Mouse (Mus musculus) hindbrain, embryonic 14.5 days (tissue): ENCODE results near the gene Pcid2. TPM values are rescaled to one million over a fixed set of nuclear protein-coding genes. Genes with fewer than 3 reads are reported as not detected.
"Not testable (repeated sequence)": the region's sequence is repeated elsewhere in the genome, so short reads cannot be mapped to it uniquely, and the experiment has no call there.

Experiments
- ATAC-seq: fragments of 200-750 bp; cut with Nextera tagmentation; 2 replicates; pipeline ENCODE4 v1.8.0; 2017; ENCODE audit warnings: moderate number of reproducible peaks, mild to moderate bottlenecking, moderate TSS enrichment, moderate library complexity; ENCODE audit not compliant: low FRiP score
- DNase-seq: peaks from one replicate; pipeline ENCODE4 v3.0.0-alpha.2; 2015; ENCODE audit warnings: low spot score
- H3K27ac ChIP-seq: fragments of 300-500 bp; sonication (generic); 2 replicates; pipeline ENCODE4 v1.5.1; 2014; ENCODE audit warnings: mild to moderate bottlenecking, moderate library complexity
- H3K27me3 ChIP-seq: fragments of 300-500 bp; sonication (generic); 2 replicates; pipeline ENCODE4 v1.6.1; 2014; ENCODE audit warnings: mild to moderate bottlenecking, low read length, mixed read lengths; ENCODE audit not compliant: control insufficient read depth, insufficient read depth
- H3K36me3 ChIP-seq: fragments of 300-500 bp; sonication (generic); replicated peaks from 2 replicates; pipeline ENCODE4 v1.6.1; 2014; ENCODE audit not compliant: control insufficient read depth, insufficient read depth
- H3K4me1 ChIP-seq: fragments of 300-500 bp; sonication (generic); replicated peaks from 2 replicates; pipeline ENCODE4 v1.6.1; 2014; ENCODE audit warnings: antibody characterized with exemption, low read length, mixed read lengths; ENCODE audit not compliant: control insufficient read depth, insufficient read depth
- H3K4me2 ChIP-seq: fragments of 300-500 bp; sonication (generic); replicated peaks from 2 replicates; pipeline ENCODE4 v1.6.1; 2014; ENCODE audit warnings: mild to moderate bottlenecking, moderate library complexity
- H3K4me3 ChIP-seq: fragments of 300-500 bp; sonication (generic); replicated peaks from 2 replicates; pipeline ENCODE4 v1.5.1; 2014; ENCODE audit warnings: mild to moderate bottlenecking, low read length
- H3K9ac ChIP-seq: fragments of 300-500 bp; sonication (generic); 2 replicates; pipeline ENCODE4 v1.6.1; 2014
- H3K9me3 ChIP-seq: fragments of 300-500 bp; sonication (generic); 2 replicates; pipeline ENCODE4 v1.6.1; 2016; ENCODE audit warnings: low read length; ENCODE audit not compliant: control insufficient read depth
- WGBS: fragments of 180-500 bp; shearing (Covaris S2); extraction: QIAGEN DNeasy Blood & Tissue Kit; methylation state at CpG from one replicate; pipeline ENCODE4 v1.1.7; 2014; 5-methylcytosine and 5-hydroxymethylcytosine counted together
- polyA plus RNA-seq: library from polyadenylated mRNA; unstranded; fragments of >200 nt; fragmentation: Nextera tagmentation; extraction: Ambion mirVana; gene quantifications from 2 replicates; pipeline ENCODE4 v1.2.1, GENCODE M21; 2014

The Pcid2 gene
- 32.9 and 35.2 TPM in 2 replicates for polyA plus RNA-seq

DNA sequence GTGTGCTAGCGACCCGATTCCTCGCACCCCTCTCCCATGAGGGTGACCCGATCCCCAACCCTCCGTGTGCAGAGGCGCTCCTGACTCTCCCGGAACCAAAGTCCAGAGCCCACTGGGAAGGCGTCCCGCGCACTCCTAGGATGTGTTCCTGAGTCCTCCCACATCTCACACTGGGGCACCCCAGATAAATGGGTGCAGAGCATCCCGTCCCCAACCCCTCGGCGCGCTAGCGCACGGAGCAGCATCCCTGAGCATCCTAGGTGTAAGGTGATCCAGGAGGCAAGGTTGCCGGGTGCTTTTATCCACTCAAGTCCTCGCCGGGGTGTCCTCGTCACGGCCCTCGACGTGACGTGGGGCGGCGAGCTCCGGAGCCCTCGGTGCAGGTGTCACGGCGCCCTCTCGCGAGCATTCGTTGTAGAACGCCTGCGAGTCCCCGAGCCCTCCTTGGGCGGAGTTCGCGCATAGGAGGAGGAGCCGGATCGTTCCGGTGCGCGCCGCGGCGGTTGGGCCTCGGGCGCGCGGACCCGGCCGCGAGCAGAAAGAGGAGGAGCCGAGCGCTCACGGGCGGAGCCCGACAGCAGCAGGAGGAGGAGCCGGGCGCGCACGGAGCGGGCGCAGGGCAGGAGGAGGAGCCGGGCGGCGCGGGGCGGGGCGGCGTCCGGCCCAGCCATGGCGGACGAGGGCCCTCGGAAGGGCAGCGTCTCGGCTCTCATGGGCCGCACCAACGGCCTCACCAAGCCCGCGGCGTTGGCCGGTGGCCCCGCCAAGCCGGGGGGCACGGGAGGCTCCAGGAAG lies at the start of gene Pcid2, which contains the start of gene Cul4a:
Gene Pcid2, minus strand, starts transcription at position 373 of the 795 bp plus-strand sequence.
Gene Cul4a, plus strand, starts transcription at position 535 of the 795 bp plus-strand sequence.
- under 1% methylated on average over 84 of the region's 87 CpGs for WGBS
- peak within 1 kb of the TSS; percentile 97 for H3K4me2 ChIP-seq
- peak; percentile 95 for ATAC-seq

DNA sequence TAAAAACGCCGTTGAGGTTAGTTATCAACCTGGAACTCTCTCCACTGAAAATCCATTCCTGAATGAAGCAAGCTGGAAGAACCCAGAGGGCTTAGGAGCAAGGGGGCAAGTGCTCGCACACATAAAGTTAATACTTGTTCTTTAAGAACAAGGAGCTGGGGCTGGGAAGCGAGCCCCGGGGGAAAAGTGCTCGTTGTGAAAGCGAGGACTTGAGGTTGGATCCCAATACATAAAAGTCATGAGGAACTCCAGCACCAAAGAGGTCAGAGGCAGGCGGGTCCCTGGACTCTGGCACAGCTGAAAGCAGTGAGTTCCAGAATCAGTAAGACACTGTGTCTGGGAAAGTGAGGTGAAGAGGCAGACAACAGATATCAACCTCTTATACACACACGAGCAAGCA lies 48.8 kb upstream of the Pcid2 start:
- DNase-seq, result no peak
- Histone ChIP-seq H3K27me3 (no peaks in the 10 kb centered on the region), H3K27ac (no peak overlapping the region), H3K36me3 (peaks cover 16% of the 10 kb centered on the region; the same call in 1 of the 2 replicates), H3K4me1 (peaks cover 5% of the 10 kb centered on the region), H3K9ac (no peak overlapping the region), H3K4me2 (no peak overlapping the region), H3K4me3 (no peak overlapping the region), H3K9me3 (no peaks in the 10 kb centered on the region)
- WGBS, result 82% methylated on average over 9 of the region's 9 CpGs
- no peak for ATAC-seq

More for the DNA sequence above, at the start of gene Pcid2, which contains the start of gene Cul4a:
- H3K27me3 ChIP-seq, result no peaks in the 10 kb centered on the region
- H3K9ac ChIP-seq, result peak within 1 kb of the TSS; percentile 91
- H3K4me1 ChIP-seq, result peaks cover 28% of the 10 kb centered on the region
- H3K9me3 ChIP-seq, result no peaks in the 10 kb centered on the region
- H3K27ac ChIP-seq, result peak within 1 kb of the TSS; percentile 93
- H3K4me3 ChIP-seq, result peak within 1 kb of the TSS; percentile 99
- DNase-seq, result peak; percentile 98
- peaks cover 13% of the 10 kb centered on the region; the same call in 1 of the 2 replicates for H3K36me3 ChIP-seq

DNA sequence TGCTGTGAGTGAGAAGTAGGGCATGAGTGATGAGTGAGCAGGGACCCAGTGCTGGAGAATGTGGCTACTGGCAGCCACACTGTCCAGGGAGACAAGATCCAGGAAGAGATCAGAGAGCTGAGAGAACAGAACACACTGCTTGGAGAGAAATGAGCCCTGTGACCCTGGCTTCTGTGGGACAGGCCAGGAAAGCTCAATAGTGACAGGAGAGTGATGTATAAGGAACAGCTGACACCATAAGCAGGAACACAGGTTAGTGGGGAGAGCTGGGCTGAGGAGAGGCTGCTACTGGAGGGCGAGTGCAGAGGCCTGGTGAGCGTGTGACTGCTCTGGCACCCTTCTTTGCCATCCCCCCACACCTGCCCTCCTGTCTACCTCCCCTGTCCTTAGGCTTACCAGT lies 45.7 kb upstream of the Pcid2 start:
- Histone ChIP-seq H3K9me3 (no peaks in the 10 kb centered on the region), H3K27ac (no peak overlapping the region), H3K4me3 (no peak overlapping the region), H3K9ac (no peak overlapping the region), H3K4me2 (no peak overlapping the region), H3K36me3 (peaks cover 45% of the 10 kb centered on the region), H3K27me3 (no peaks in the 10 kb centered on the region), H3K4me1 (no peaks in the 10 kb centered on the region)
- no peak for DNase-seq
- ATAC-seq, result no peak
- WGBS, result 92% methylated on average over 2 of the region's 2 CpGs

DNA sequence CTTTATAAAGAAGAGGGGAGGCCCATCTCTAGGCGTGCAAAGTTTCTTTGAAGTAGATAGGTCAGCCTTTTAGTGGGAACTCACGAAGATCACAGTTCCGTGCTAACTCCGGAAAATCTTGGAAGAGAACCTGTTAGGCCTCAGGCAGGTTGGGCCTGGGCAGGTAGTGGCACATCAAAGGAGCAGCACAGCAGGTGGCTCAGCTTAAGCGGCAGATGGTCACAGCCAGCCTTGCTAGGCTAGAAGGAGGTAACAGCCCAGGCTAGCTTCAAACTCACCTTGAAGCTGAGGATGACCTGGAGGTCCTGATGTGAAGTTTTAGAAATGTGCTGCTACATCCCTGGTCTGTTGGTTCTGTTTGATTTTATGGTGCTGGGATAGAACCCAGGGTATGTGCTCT lies 44.6 kb upstream of the Pcid2 start:
- Histone ChIP-seq H3K27me3 (no peaks in the 10 kb centered on the region), H3K9me3 (no peaks in the 10 kb centered on the region), H3K27ac (no peak overlapping the region), H3K9ac (no peak overlapping the region), H3K4me1 (no peaks in the 10 kb centered on the region), H3K36me3 (peaks cover 56% of the 10 kb centered on the region), H3K4me3 (no peak overlapping the region), H3K4me2 (no peak overlapping the region)
- DNase-seq (no peak), ATAC-seq (no peak)
- WGBS, result 67% methylated on average over 5 of the region's 5 CpGs

DNA sequence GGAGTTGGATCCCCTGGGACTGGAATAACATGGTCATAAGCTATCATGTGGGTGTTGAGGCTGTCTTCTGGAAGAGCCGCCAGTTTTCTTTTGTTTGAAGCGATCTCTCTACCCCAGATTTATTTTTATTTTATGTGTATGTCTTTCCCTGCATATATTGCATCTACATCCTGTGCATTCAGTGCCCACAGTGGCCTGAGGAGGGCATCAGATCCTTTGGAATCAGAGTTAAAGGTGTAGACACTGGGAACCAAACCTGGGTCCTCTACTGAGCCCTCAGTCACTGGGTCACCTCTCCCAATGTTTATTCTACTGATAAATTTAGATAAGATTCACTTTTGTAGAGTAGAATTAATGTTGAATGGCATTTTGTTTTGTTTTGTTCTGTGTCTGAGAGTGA lies 44.0 kb upstream of the Pcid2 start:
- 97% methylated on average over 2 of the region's 2 CpGs for WGBS

DNA sequence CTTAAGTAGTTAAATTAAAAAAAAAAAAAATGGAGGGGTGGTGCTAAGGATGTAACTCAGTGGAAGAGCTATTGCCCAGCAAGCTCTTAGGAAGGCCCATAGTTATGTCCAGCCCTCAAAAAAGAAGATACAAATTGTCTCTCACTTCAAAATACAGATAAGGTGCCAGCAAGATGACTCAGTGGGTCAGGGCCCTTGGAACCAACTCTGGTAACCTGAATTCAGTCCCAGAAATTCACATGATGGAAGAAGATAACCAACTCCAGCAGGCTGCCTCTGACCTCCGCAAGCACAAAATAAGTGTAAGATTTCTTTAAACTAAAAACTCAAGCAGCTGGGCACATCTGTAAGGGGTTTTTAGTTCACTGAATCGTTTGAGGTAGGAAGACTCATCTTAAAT lies 43.2 kb upstream of the Pcid2 start:
- 93% methylated on average over 2 of the region's 2 CpGs for WGBS
- H3K4me2 ChIP-seq, result no peak overlapping the region
- ATAC-seq (no peak), DNase-seq (no peak)
- no peak overlapping the region for H3K9ac ChIP-seq
- no peaks in the 10 kb centered on the region for H3K27me3 ChIP-seq
- no peak overlapping the region for H3K4me3 ChIP-seq
- H3K36me3 ChIP-seq, result peaks cover 69% of the 10 kb centered on the region
- H3K27ac ChIP-seq, result no peak overlapping the region
- no peaks in the 10 kb centered on the region for H3K9me3 ChIP-seq
- H3K4me1 ChIP-seq, result no peaks in the 10 kb centered on the region

More for the DNA sequence above, 44.0 kb upstream of the Pcid2 start:
- Histone ChIP-seq H3K27ac (no peak overlapping the region), H3K9ac (no peak overlapping the region), H3K27me3 (no peaks in the 10 kb centered on the region), H3K4me3 (no peak overlapping the region), H3K4me1 (no peaks in the 10 kb centered on the region), H3K4me2 (no peak overlapping the region), H3K36me3 (peaks cover 61% of the 10 kb centered on the region), H3K9me3 (no peaks in the 10 kb centered on the region)
- ATAC-seq, result no peak
- DNase-seq, result no peak

DNA sequence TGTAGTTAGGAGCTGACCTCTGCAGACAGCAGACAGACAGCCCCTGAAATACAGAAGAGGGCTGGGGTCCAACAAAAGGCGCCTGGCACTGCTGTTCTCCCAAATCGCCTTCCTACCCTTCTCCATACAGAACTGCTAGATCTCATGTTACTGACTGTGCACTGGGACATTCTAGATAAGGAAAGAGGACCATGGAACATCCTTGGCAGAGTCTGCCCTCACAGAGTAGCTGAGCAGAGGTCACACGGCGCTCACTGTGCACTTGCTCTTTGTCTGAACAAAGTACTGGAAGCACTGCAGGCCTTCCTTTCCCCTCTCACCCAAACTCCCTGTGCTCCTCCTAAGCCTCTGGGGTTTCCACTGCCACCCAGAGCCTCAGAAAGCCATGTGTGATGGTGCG lies 36.4 kb upstream of the Pcid2 start:
- no peaks in the 10 kb centered on the region for H3K27me3 ChIP-seq
- WGBS, result 92% methylated on average over 5 of the region's 5 CpGs
- H3K4me2 ChIP-seq, result no peak overlapping the region
- H3K4me3 ChIP-seq, result no peak overlapping the region
- H3K27ac ChIP-seq, result no peak overlapping the region
- no peak overlapping the region for H3K9ac ChIP-seq
- no peak for ATAC-seq
- peaks cover 100% of the 10 kb centered on the region for H3K36me3 ChIP-seq
- DNase-seq, result no peak
- H3K9me3 ChIP-seq, result no peaks in the 10 kb centered on the region
- H3K4me1 ChIP-seq, result no peaks in the 10 kb centered on the region

DNA sequence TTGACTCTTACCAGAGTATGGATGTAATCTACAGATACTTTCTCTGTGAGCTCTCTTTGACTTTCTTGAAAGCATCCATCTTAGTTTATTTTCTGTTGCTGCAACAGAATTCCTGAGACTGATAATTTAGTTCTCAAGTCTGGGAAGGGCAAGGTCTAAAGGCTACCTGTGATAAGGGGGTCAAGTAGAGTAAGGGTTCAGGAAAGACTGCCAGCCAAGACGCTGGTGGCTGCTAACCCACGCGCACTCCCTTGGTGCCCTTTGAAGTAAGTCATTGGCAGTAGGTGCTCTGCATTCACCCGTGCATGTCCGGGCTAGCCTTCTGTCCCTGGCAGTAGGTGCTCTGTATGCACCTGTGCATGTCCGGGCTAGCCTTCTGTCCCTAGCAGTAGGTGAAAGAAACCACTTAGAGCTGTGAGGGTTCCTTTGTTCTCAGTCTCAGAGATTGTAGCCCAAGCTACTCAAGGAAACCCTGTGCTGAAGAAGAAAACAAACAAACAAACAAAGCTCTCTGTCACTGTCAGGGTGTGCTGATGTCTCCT lies 34.5 kb upstream of the Pcid2 start:
- H3K9ac ChIP-seq, result no peak overlapping the region
- no peaks in the 10 kb centered on the region for H3K4me1 ChIP-seq
- no peak overlapping the region for H3K4me3 ChIP-seq
- H3K27me3 ChIP-seq, result no peaks in the 10 kb centered on the region
- ATAC-seq (no peak), DNase-seq (no peak)
- no peak overlapping the region for H3K4me2 ChIP-seq
- H3K9me3 ChIP-seq, result no peaks in the 10 kb centered on the region
- peaks cover 100% of the 10 kb centered on the region for H3K36me3 ChIP-seq
- WGBS, result 95% methylated on average over 6 of the region's 6 CpGs
- H3K27ac ChIP-seq, result no peak overlapping the region

DNA sequence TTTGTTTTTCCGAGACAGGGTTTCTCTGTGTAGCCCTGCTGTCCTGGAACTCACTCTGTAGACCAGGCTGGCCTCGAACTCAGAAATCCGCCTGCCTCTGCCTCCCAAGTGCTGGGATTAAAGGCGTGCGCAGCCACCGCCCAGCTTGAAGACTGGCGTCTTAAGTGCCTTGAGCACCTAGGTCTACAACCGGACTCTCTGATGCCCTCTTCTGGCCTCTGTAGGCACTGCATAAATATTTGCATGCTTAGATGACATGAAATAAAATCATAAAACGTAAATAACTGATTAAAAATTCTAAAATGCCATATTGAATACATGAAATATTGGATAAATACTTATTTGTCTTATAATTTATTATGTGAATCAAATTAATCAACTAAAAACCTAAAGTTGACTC lies 27.0 kb upstream of the Pcid2 start:
- not testable (repeated sequence) for H3K9ac ChIP-seq, H3K27me3 ChIP-seq, H3K4me3 ChIP-seq, H3K4me2 ChIP-seq, H3K4me1 ChIP-seq, H3K27ac ChIP-seq, ATAC-seq, H3K9me3 ChIP-seq
- WGBS, result 71% methylated on average over 9 of the region's 9 CpGs
- DNase-seq, result peak; percentile 64
- peaks cover 97% of the 10 kb centered on the region for H3K36me3 ChIP-seq
